Mouse (Mus musculus) neural tube, embryonic 15.5 days (tissue): Measurements from ENCODE around the gene Gm48552. TPM values are rescaled to one million over a fixed set of nuclear protein-coding genes. Genes with fewer than 3 reads are reported as not detected.

Source experiments
- ATAC-seq: fragments of 200-750 bp; cut with Nextera tagmentation; 2 replicates; pipeline ENCODE4 v1.8.0; 2017; ENCODE audit warnings: mild to moderate bottlenecking, moderate TSS enrichment, moderate library complexity; ENCODE audit not compliant: low FRiP score
- H3K27ac ChIP-seq: fragments of 300-500 bp; sonication (generic); replicated peaks from 2 replicates; pipeline ENCODE4 v1.5.1; 2015; ENCODE audit warnings: mild to moderate bottlenecking, inconsistent platforms
- H3K27me3 ChIP-seq: fragments of 300-500 bp; sonication (generic); replicated peaks from 2 replicates; pipeline ENCODE4 v1.6.1; 2015; ENCODE audit warnings: inconsistent platforms
- H3K36me3 ChIP-seq: fragments of 300-500 bp; sonication (generic); 2 replicates; pipeline ENCODE4 v1.6.1; 2015; ENCODE audit warnings: inconsistent platforms
- H3K4me1 ChIP-seq: fragments of 300-500 bp; sonication (generic); 2 replicates; pipeline ENCODE4 v1.6.1; 2015; ENCODE audit warnings: inconsistent platforms
- H3K4me2 ChIP-seq: fragments of 300-500 bp; sonication (generic); 2 replicates; pipeline ENCODE4 v1.6.1; 2015; ENCODE audit warnings: inconsistent platforms, mild to moderate bottlenecking, moderate library complexity
- H3K4me3 ChIP-seq: fragments of 300-500 bp; sonication (generic); replicated peaks from 2 replicates; pipeline ENCODE4 v1.5.1; 2015; ENCODE audit warnings: mild to moderate bottlenecking, inconsistent platforms
- H3K9ac ChIP-seq: fragments of 300-500 bp; sonication (generic); replicated peaks from 2 replicates; pipeline ENCODE4 v1.6.1; 2015; ENCODE audit warnings: mild to moderate bottlenecking, inconsistent platforms
- H3K9me3 ChIP-seq: fragments of 300-500 bp; sonication (generic); replicated peaks from 2 replicates; pipeline ENCODE4 v1.6.1; 2016; ENCODE audit warnings: inconsistent platforms
- WGBS: fragments of 180-500 bp; shearing (Covaris S2); methylation state at CpG from one replicate; pipeline ENCODE4 v1.1.7; 2015; ENCODE audit warnings: mixed read lengths; 5-methylcytosine and 5-hydroxymethylcytosine counted together
- polyA plus RNA-seq: library from polyadenylated mRNA; unstranded; fragments of >200 nt; fragmentation: Nextera tagmentation; extraction: Ambion mirVana; gene quantifications from 2 replicates; pipeline ENCODE4 v1.2.1, GENCODE M21; 2015

Gm48552 gene
- polyA plus RNA-seq, 1 experiment from 2014 or later, result 3.4 TPM

DNA sequence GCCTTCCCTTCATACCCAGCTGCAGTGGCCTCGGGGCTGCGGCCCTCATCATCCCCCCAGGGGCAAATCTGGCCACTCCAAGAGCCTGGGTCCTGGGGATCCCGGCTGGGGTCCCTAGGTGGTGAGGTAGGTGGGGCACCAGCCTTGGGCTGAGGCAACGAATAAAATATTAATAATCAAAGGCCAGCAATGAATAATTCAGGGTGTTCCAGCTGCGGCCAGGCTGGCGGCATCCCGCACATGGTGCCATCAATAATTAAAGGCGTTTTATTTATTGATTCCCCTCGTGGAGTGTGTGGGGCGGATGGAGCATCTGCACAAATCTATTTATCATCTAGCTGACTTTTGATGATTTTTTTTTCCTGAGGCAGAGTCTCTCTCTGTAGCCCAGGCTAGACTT lies 14.7 kb downstream of the Gm48552 start:
- Histone ChIP-seq H3K4me3 (no peak overlapping the region), H3K4me2 (no peak overlapping the region), H3K4me1 (peaks cover 60% of the 10 kb centered on the region), H3K36me3 (peaks cover 57% of the 10 kb centered on the region), H3K9me3 (no peaks in the 10 kb centered on the region), H3K27me3 (peaks cover 8% of the 10 kb centered on the region), H3K27ac (peak overlapping the region; percentile 82; the same call in 1 of the 2 replicates), H3K9ac (no peak overlapping the region)
- ATAC-seq, result no peak
- WGBS, result 28% methylated on average over 10 of the region's 10 CpGs

GRCm38 (mm10) chr10:81404082-81404481 lies 15.3 kb downstream of the Gm48552 start:
- H3K4me1 ChIP-seq, result peaks cover 65% of the 10 kb centered on the region
- no peak for ATAC-seq
- H3K36me3 ChIP-seq, result peaks cover 60% of the 10 kb centered on the region
- WGBS, result 16% methylated on average over 9 of the region's 9 CpGs
- 0 out of 2 replicates have a peak overlapping the region, but pooled peaks have one; percentile 23 for H3K27ac ChIP-seq
- H3K9ac ChIP-seq, result no peak overlapping the region
- peaks cover 11% of the 10 kb centered on the region for H3K27me3 ChIP-seq
- H3K4me2 ChIP-seq, result no peak overlapping the region
- H3K4me3 ChIP-seq, result no peak overlapping the region
- H3K9me3 ChIP-seq, result no peaks in the 10 kb centered on the region

DNA sequence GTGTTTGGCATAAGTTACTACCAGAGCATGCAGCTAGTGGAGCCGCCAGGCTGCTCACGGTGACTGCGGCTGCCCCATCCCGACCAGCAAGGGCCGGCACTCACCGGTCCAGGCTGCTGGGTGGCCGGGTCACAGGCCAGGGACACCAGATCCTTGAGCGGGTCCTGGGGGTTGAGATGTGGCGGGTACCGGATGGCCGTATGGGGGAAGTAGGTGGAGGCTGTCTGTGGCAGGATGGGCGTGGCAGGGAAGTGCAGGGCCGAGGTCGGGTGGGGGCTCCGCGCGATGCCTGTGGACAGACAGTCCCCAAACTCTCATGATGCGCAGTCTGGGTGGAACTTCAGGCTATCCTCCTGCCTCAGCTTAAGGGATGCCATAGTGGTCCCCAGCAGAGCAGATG lies 15.9 kb downstream of the Gm48552 start:
- Histone ChIP-seq H3K9ac (no peak overlapping the region), H3K4me1 (peaks cover 70% of the 10 kb centered on the region), H3K9me3 (no peaks in the 10 kb centered on the region), H3K27me3 (peaks cover 11% of the 10 kb centered on the region), H3K27ac (no peak overlapping the region), H3K4me2 (no peak overlapping the region), H3K4me3 (no peak overlapping the region), H3K36me3 (peaks cover 54% of the 10 kb centered on the region)
- ATAC-seq, result no peak
- WGBS, result 61% methylated on average over 18 of the region's 18 CpGs

- 46% methylated on average over 13 of the region's 13 CpGs for WGBS
Measured at GRCm38 (mm10) chr10:81405588-81406201, 16.9 kb downstream of the Gm48552 start.

GRCm38 (mm10) chr10:81406504-81407440 lies 18.0 kb downstream of the Gm48552 start:
- Histone ChIP-seq H3K4me2 (peak overlapping the region; percentile 38), H3K36me3 (peaks cover 42% of the 10 kb centered on the region), H3K9me3 (no peaks in the 10 kb centered on the region), H3K27me3 (peaks cover 11% of the 10 kb centered on the region), H3K4me3 (peak overlapping the region; percentile 4; the same call in 1 of the 2 replicates), H3K9ac (no peak overlapping the region), H3K4me1 (peaks cover 67% of the 10 kb centered on the region), H3K27ac (0 out of 2 replicates have a peak overlapping the region, but pooled peaks have one; percentile 13)
- no peak for ATAC-seq
- WGBS, result 29% methylated on average over 24 of the region's 24 CpGs

More at GRCm38 (mm10) chr10:81405588-81406201, 16.9 kb downstream of the Gm48552 start:
- H3K36me3 ChIP-seq, result peaks cover 44% of the 10 kb centered on the region
- H3K4me3 ChIP-seq, result no peak overlapping the region
- H3K4me1 ChIP-seq, result peaks cover 67% of the 10 kb centered on the region
- H3K27ac ChIP-seq, result no peak overlapping the region
- ATAC-seq, result no peak
- H3K4me2 ChIP-seq, result no peak overlapping the region
- no peaks in the 10 kb centered on the region for H3K9me3 ChIP-seq
- peaks cover 11% of the 10 kb centered on the region for H3K27me3 ChIP-seq
- H3K9ac ChIP-seq, result no peak overlapping the region

DNA sequence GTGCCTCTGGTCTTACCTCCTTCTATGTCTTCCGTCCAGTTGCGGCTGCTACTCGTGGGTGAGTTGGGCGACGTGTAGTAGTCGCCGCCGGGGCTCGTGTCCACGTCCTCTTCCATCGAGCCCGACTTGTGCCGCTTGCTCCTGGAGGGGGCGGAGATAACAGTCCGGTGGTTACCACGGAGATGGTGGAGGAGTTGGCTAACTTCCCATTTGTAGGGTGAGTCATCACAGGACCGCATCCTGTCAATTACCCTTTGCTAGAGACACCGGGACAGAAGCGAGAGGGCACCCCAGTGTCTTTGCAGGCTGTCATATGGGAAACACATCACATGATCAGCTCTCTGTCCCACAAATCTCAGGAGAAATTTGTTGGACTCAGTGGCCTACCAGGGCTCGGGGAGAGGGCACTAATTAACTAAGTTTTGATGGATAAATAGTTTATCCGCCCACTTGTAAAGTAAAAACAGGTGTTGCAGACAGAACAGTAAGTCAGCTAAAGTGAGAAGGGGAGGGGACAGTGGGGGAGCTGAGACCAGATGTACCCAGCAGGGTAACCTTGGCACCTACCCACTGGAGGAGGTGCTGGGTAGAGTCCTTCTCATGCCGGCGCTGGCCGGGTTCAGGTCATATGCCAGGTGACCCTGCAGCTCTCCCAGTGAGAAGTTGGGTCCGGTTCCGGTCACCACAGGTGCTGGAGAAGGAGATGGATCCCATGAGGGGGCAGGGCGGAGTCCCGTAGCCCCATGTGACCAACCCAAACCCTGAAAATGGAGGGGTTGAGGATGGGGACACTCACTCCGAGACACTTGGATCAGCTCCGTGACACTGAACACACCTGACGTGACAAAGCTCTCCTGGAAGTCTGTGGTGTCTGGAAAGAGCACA lies 19.0 kb downstream of the Gm48552 start:
- 0 out of 2 replicates have a peak overlapping the region, but pooled peaks have one; percentile 23 for H3K9ac ChIP-seq

DNA sequence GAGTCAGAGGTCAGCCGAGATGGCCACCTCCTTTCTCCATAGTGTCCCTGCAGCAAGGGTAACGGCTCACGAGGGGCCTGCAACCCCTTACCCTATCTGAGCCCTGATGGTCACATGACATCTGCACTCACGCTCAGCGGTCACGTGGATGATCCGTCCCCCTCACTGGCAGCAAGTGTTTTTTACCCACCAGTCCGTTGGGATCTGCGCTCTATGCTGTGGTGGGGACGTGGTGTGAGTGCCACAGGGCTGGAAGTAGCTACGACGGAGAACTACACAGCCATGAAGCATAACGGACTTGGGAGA lies 19.6 kb downstream of the Gm48552 start:
- Histone ChIP-seq H3K27ac (0 out of 2 replicates have a peak overlapping the region, but pooled peaks have one; percentile 23), H3K36me3 (peaks cover 42% of the 10 kb centered on the region), H3K4me3 (no peak overlapping the region), H3K4me1 (peaks cover 65% of the 10 kb centered on the region), H3K9me3 (no peaks in the 10 kb centered on the region), H3K9ac (no peak overlapping the region), H3K4me2 (no peak overlapping the region), H3K27me3 (peaks cover 11% of the 10 kb centered on the region)
- ATAC-seq, result no peak
- 44% methylated on average over 13 of the region's 13 CpGs for WGBS

More for the DNA sequence above, 19.0 kb downstream of the Gm48552 start:
- peak overlapping the region; percentile 38 for H3K4me2 ChIP-seq
- peaks cover 42% of the 10 kb centered on the region for H3K36me3 ChIP-seq
- H3K9me3 ChIP-seq, result no peaks in the 10 kb centered on the region
- H3K27me3 ChIP-seq, result peaks cover 11% of the 10 kb centered on the region
- no peak for ATAC-seq
- H3K27ac ChIP-seq, result peak overlapping the region; percentile 23; the same call in 1 of the 2 replicates
- 32% methylated on average over 31 of the region's 31 CpGs for WGBS
- peaks cover 67% of the 10 kb centered on the region for H3K4me1 ChIP-seq
- peak overlapping the region; percentile 4; the same call in 1 of the 2 replicates for H3K4me3 ChIP-seq

DNA sequence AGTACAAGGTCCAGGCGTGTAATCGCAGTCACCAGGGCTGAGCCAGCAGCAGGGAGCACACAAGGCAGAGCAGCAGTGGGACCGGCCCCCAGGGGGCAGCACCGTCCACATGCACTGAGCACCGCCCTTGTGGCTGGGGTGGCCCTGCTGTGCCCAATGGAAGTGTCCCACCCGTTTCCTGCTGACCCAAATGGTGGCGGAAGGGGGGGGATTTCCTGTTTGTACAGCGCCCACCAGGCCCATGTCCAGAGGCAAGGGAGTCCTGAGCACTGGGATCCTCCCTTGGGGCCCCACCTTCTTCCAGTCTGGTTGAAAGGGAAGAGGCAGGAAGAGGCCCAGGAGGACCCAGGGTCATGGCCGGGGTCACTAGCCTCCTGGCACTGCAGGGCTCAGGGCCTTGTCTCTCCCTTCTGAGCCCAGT lies 20.1 kb downstream of the Gm48552 start:
- no peak overlapping the region for H3K9ac ChIP-seq
- H3K27ac ChIP-seq, result 0 out of 2 replicates have a peak overlapping the region, but pooled peaks have one; percentile 23
- ATAC-seq, result no peak
- no peaks in the 10 kb centered on the region for H3K9me3 ChIP-seq
- H3K27me3 ChIP-seq, result peaks cover 11% of the 10 kb centered on the region
- WGBS, result 22% methylated on average over 9 of the region's 9 CpGs
- H3K4me3 ChIP-seq, result no peak overlapping the region
- H3K4me1 ChIP-seq, result peaks cover 68% of the 10 kb centered on the region
- H3K4me2 ChIP-seq, result no peak overlapping the region
- peaks cover 42% of the 10 kb centered on the region for H3K36me3 ChIP-seq

- Histone ChIP-seq H3K4me1 (peaks cover 73% of the 10 kb centered on the region), H3K4me3 (no peak overlapping the region), H3K27me3 (peaks cover 11% of the 10 kb centered on the region), H3K9ac (no peak overlapping the region), H3K9me3 (no peaks in the 10 kb centered on the region), H3K4me2 (no peak overlapping the region), H3K27ac (peak overlapping the region; percentile 18; the same call in 1 of the 2 replicates), H3K36me3 (peaks cover 38% of the 10 kb centered on the region)
- WGBS, result 17% methylated on average over 8 of the region's 8 CpGs
- ATAC-seq, result no peak
Measured at GRCm38 (mm10) chr10:81409330-81409729, 20.5 kb downstream of the Gm48552 start.

DNA sequence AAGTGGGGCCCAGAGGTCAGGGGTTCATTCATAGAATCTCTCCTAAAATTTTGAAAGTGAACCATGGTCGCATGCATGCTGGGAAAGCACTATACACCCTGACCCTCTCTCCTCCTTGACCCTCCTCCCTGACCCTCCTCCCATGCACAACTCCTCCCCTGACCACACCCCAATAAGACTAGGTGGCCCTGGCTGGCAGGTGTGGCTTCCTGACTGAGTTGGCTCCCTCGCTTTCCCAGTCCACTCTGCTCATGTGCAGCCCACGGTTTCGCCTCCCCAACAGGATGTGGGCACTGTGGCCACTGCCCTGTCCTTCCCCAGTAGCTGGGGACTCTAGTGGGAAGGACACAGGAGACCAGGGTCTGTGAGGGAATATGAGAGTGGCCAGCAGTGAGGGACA lies 21.5 kb downstream of the Gm48552 start:
- H3K4me1 ChIP-seq, result peaks cover 81% of the 10 kb centered on the region
- H3K27me3 ChIP-seq, result peaks cover 11% of the 10 kb centered on the region
- peak overlapping the region; percentile 80; the same call in 1 of the 2 replicates for H3K27ac ChIP-seq

GRCm38 (mm10) chr10:81410981-81411380 lies 22.2 kb downstream of the Gm48552 start:
- no peak overlapping the region for H3K4me3 ChIP-seq
- peaks cover 11% of the 10 kb centered on the region for H3K27me3 ChIP-seq
- peaks cover 24% of the 10 kb centered on the region for H3K36me3 ChIP-seq
- no peaks in the 10 kb centered on the region for H3K9me3 ChIP-seq
- H3K9ac ChIP-seq, result 0 out of 2 replicates have a peak overlapping the region, but pooled peaks have one; percentile 10
- H3K4me2 ChIP-seq, result no peak overlapping the region
- WGBS, result 76% methylated on average over 9 of the region's 9 CpGs
- peak overlapping the region; percentile 80 for H3K27ac ChIP-seq
- no peak for ATAC-seq
- H3K4me1 ChIP-seq, result peaks cover 88% of the 10 kb centered on the region

More for the DNA sequence above, 21.5 kb downstream of the Gm48552 start:
- 69% methylated on average over 4 of the region's 4 CpGs for WGBS
- no peak for ATAC-seq
- Histone ChIP-seq H3K9me3 (no peaks in the 10 kb centered on the region), H3K4me2 (no peak overlapping the region), H3K9ac (no peak overlapping the region), H3K36me3 (peaks cover 30% of the 10 kb centered on the region), H3K4me3 (no peak overlapping the region)
